Mouse (Mus musculus): ENCODE data around the gene Ankle2. TPM values are rescaled to one million over a fixed set of nuclear protein-coding genes. Genes with fewer than 3 reads are reported as not detected.

Ankle2 gene
- total and polyA plus RNA-seq, 2 experiments from 2014 or later: 17.1 to 30.7 TPM

GRCm38 (mm10) chr5:110274846-110275245 lies 44.0 kb downstream of the Ankle2 start:
- Histone ChIP-seq H3K27me3 (ENCODE audit: insufficient read depth, low read length) (no peaks in the 10 kb centered on the region), H3K36me3 (ENCODE audit: insufficient read depth, low read length) (no peaks in the 10 kb centered on the region; the same call in 1 of the 2 replicates), H3K27ac (ENCODE audit: low read depth, low read length) (no peak overlapping the region), H3K4me3 (ENCODE audit: low read depth, low read length) (no peak overlapping the region), H3K4me1 (ENCODE audit: insufficient read depth, low read length) (no peaks in the 10 kb centered on the region), H3K9ac (replicated peaks; ENCODE audit: low read length, poor library complexity, severe bottlenecking) (no peak overlapping the region), H3K4me2 (ENCODE audit: low read depth, low read length, poor library complexity, severe bottlenecking) (no peak overlapping the region), H3K9me3 (ENCODE audit: low read length) (no peaks in the 10 kb centered on the region)
- ATAC-seq (ENCODE audit: low FRiP score): no peak
- no peak for DNase-seq (ENCODE audit: low spot score)
- TF ChIP-seq CTCF (IDR thresholded peaks at IDR 0.05): no peak
- 67% methylated on average over 2 of the region's 2 CpGs for WGBS

GRCm38 (mm10) chr5:110276391-110276790 lies 45.6 kb downstream of the Ankle2 start:
- H3K9ac ChIP-seq (replicated peaks; ENCODE audit: low read length, poor library complexity, severe bottlenecking): no peak overlapping the region
- no peaks in the 10 kb centered on the region for H3K9me3 ChIP-seq (ENCODE audit: low read length)
- H3K36me3 ChIP-seq (ENCODE audit: insufficient read depth, low read length): no peaks in the 10 kb centered on the region; the same call in 1 of the 2 replicates
- WGBS: 61% methylated on average over 2 of the region's 2 CpGs
- DNase-seq (ENCODE audit: low spot score) (no peak), ATAC-seq (ENCODE audit: low FRiP score) (no peak)
- no peaks in the 10 kb centered on the region for H3K4me1 ChIP-seq (ENCODE audit: insufficient read depth, low read length)
- H3K27me3 ChIP-seq (ENCODE audit: insufficient read depth, low read length): no peaks in the 10 kb centered on the region
- no peak overlapping the region for H3K4me3 ChIP-seq (ENCODE audit: low read depth, low read length)
- no peak overlapping the region for H3K4me2 ChIP-seq (ENCODE audit: low read depth, low read length, poor library complexity, severe bottlenecking)
- H3K27ac ChIP-seq (ENCODE audit: low read depth, low read length): no peak overlapping the region
- no peak for TF ChIP-seq CTCF (IDR thresholded peaks at IDR 0.05)

- TF ChIP-seq CTCF (IDR thresholded peaks at IDR 0.05): no peak
- Histone ChIP-seq H3K4me2 (ENCODE audit: low read depth, low read length, poor library complexity, severe bottlenecking) (no peak overlapping the region), H3K4me3 (ENCODE audit: low read depth, low read length) (no peak overlapping the region), H3K9ac (replicated peaks; ENCODE audit: low read length, poor library complexity, severe bottlenecking) (no peak overlapping the region), H3K27me3 (ENCODE audit: insufficient read depth, low read length) (no peaks in the 10 kb centered on the region), H3K36me3 (ENCODE audit: insufficient read depth, low read length) (no peaks in the 10 kb centered on the region; the same call in 1 of the 2 replicates), H3K4me1 (ENCODE audit: insufficient read depth, low read length) (no peaks in the 10 kb centered on the region), H3K27ac (ENCODE audit: low read depth, low read length) (no peak overlapping the region), H3K9me3 (ENCODE audit: low read length) (no peaks in the 10 kb centered on the region)
- 91% methylated on average over 1 of the region's 1 CpGs for WGBS
- DNase-seq (ENCODE audit: low spot score) (no peak), ATAC-seq (ENCODE audit: low FRiP score) (no peak)
Observed at GRCm38 (mm10) chr5:110276910-110277309, 46.1 kb downstream of the Ankle2 start.

GRCm38 (mm10) chr5:110281984-110282383 lies 51.2 kb downstream of the Ankle2 start:
- TF ChIP-seq CTCF (IDR thresholded peaks at IDR 0.05): no peak
- no peak overlapping the region for H3K4me3 ChIP-seq (ENCODE audit: low read depth, low read length)
- 78% methylated on average over 2 of the region's 2 CpGs for WGBS

GRCm38 (mm10) chr5:110284536-110284935 lies 53.7 kb downstream of the Ankle2 start:
- no peak for ATAC-seq (ENCODE audit: low FRiP score)
- Histone ChIP-seq H3K27me3 (ENCODE audit: insufficient read depth, low read length) (0 out of 2 replicates have a peak, but pooled peaks cover 4% of the 10 kb centered on the region), H3K27ac (ENCODE audit: low read depth, low read length) (no peak overlapping the region), H3K9me3 (ENCODE audit: low read length) (no peaks in the 10 kb centered on the region), H3K4me3 (ENCODE audit: low read depth, low read length) (no peak overlapping the region), H3K4me1 (ENCODE audit: insufficient read depth, low read length) (no peaks in the 10 kb centered on the region), H3K36me3 (ENCODE audit: insufficient read depth, low read length) (no peaks in the 10 kb centered on the region), H3K4me2 (ENCODE audit: low read depth, low read length, poor library complexity, severe bottlenecking) (peak overlapping the region; percentile 91; the same call in 1 of the 2 replicates), H3K9ac (replicated peaks; ENCODE audit: low read length, poor library complexity, severe bottlenecking) (no peak overlapping the region)
- 15% methylated on average over 4 of the region's 4 CpGs for WGBS
- peak; percentile 51 for DNase-seq (ENCODE audit: low spot score)
- peak; percentile 73 for TF ChIP-seq CTCF (IDR thresholded peaks at IDR 0.05)

More at GRCm38 (mm10) chr5:110281984-110282383, 51.2 kb downstream of the Ankle2 start:
- Histone ChIP-seq H3K9me3 (ENCODE audit: low read length) (no peaks in the 10 kb centered on the region), H3K4me2 (ENCODE audit: low read depth, low read length, poor library complexity, severe bottlenecking) (no peak overlapping the region), H3K4me1 (ENCODE audit: insufficient read depth, low read length) (no peaks in the 10 kb centered on the region), H3K9ac (replicated peaks; ENCODE audit: low read length, poor library complexity, severe bottlenecking) (no peak overlapping the region), H3K27me3 (ENCODE audit: insufficient read depth, low read length) (0 out of 2 replicates have a peak, but pooled peaks cover 4% of the 10 kb centered on the region), H3K27ac (ENCODE audit: low read depth, low read length) (no peak overlapping the region), H3K36me3 (ENCODE audit: insufficient read depth, low read length) (no peaks in the 10 kb centered on the region)
- DNase-seq (ENCODE audit: low spot score) (no peak), ATAC-seq (ENCODE audit: low FRiP score) (no peak)

GRCm38 (mm10) chr5:110285156-110285555 lies 54.4 kb downstream of the Ankle2 start:
- H3K9ac ChIP-seq (replicated peaks; ENCODE audit: low read length, poor library complexity, severe bottlenecking): no peak overlapping the region
- no peak for TF ChIP-seq CTCF (IDR thresholded peaks at IDR 0.05)

More at GRCm38 (mm10) chr5:110285156-110285555, 54.4 kb downstream of the Ankle2 start:
- no peaks in the 10 kb centered on the region for H3K9me3 ChIP-seq (ENCODE audit: low read length)
- DNase-seq (ENCODE audit: low spot score) (no peak), ATAC-seq (ENCODE audit: low FRiP score) (no peak)
- H3K36me3 ChIP-seq (ENCODE audit: insufficient read depth, low read length): no peaks in the 10 kb centered on the region
- 15% methylated on average over 15 of the region's 15 CpGs for WGBS
- peak overlapping the region; percentile 65 for H3K4me3 ChIP-seq (ENCODE audit: low read depth, low read length)
- 0 out of 2 replicates have a peak, but pooled peaks cover 4% of the 10 kb centered on the region for H3K27me3 ChIP-seq (ENCODE audit: insufficient read depth, low read length)
- H3K27ac ChIP-seq (ENCODE audit: low read depth, low read length): no peak overlapping the region
- H3K4me1 ChIP-seq (ENCODE audit: insufficient read depth, low read length): no peaks in the 10 kb centered on the region
- H3K4me2 ChIP-seq (ENCODE audit: low read depth, low read length, poor library complexity, severe bottlenecking): peak overlapping the region; percentile 91
